Mouse (Mus musculus) E14TG2a.4 (cell line): ENCODE data around the gene Unc5b.

Source experiments
- H3K27me3 ChIP-seq: 2 replicates; pipeline ENCODE4 v1.6.1; 2014; ENCODE audit warnings: low read length, control low read depth; ENCODE audit not compliant: insufficient read depth
- H3K36me3 ChIP-seq: 2 replicates; pipeline ENCODE4 v1.6.1; 2014; ENCODE audit warnings: low read length, control low read depth; ENCODE audit not compliant: insufficient read depth
- H3K4me1 ChIP-seq: replicated peaks from 2 replicates; pipeline ENCODE4 v1.6.1; 2014; ENCODE audit warnings: low read depth, low read length, control low read depth
- H3K4me3 ChIP-seq: replicated peaks from 2 replicates; pipeline ENCODE4 v1.5.1; 2014; ENCODE audit warnings: mild to moderate bottlenecking, low read length
- H3K9me3 ChIP-seq: 2 replicates; pipeline ENCODE4 v1.6.1; 2014; ENCODE audit warnings: low read length, control low read depth
- CTCF ChIP-seq: conservative IDR thresholded peaks from 2 replicates; pipeline ENCODE4 v1.5.1; 2014; ENCODE audit warnings: low read length
- NANOG ChIP-seq: IDR thresholded peaks from 2 replicates; pipeline ENCODE4 v1.6.1; 2014; ENCODE audit warnings: borderline replicate concordance, low read length, mixed read lengths
- POU5F1 ChIP-seq: IDR thresholded peaks from 2 replicates; pipeline ENCODE4 v1.6.1; 2014; ENCODE audit warnings: low read length, borderline replicate concordance

Gene Unc5b

DNA sequence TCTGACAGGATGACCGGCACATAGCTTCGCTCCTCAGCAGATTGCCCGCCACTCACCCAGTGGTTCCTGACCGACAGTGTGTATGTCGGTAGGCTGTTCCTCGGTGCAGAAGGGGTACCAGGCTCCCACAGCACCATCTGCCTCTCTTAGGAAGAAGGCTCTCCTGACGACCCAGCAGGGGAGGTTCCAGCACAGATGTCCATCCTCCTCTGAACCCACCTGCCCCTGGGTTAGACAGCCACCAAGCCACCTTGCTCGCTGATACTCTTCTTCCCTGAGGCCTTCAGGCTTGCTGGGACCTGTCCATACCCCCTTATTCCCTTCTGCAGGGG is 25.2 kb downstream of the Unc5b start:
- peak overlapping the region; percentile 39 for H3K4me3 ChIP-seq
- H3K9me3 ChIP-seq: no peaks in the 10 kb centered on the region
- peaks cover 83% of the 10 kb centered on the region for H3K27me3 ChIP-seq
- TF ChIP-seq CTCF (no peak), POU5F1 (no peak), NANOG (no peak)
- H3K4me1 ChIP-seq: peaks cover 93% of the 10 kb centered on the region
- no peaks in the 10 kb centered on the region for H3K36me3 ChIP-seq

DNA sequence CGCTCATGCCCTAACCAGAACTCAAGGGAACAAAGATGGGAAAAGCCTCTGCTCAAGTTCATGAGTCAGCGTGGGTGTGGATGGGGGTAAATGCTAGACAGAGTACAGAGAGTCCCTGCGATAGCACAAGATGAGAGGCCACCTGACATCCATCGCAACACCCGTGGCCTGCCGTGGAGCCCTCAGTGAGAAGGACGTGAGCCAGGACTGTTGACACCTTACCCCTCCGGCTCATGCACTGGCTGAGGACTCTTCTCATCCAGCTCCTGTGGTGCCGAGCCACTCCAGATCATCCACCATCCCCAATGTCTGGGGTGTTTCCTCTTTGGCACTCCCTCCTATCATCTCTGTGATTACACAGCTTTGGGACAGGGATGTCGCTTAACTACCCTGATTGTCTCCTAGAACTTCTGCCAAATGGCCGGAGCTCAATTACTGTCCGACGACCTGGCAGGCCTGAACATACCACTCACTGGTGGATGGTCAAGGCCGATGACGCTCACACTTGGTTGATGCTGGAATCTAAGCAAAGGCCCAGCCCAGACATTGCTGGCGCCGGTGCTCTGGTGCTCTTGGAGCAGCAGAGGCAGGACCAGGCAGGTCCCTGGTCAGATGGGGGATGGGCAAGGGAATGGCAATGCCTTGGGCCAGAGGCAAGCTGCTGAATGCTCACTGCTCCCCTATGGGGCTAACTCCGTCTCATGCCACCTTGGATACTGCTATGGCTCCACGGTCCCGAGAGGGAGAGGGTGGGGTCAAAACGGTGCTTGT is 25.8 kb downstream of the Unc5b start:
- no peaks in the 10 kb centered on the region for H3K36me3 ChIP-seq
- TF ChIP-seq CTCF (no peak), NANOG (peak; percentile 46; the same call in 1 of the 2 replicates)
- H3K27me3 ChIP-seq: peaks cover 82% of the 10 kb centered on the region
- no peaks in the 10 kb centered on the region for H3K9me3 ChIP-seq
- H3K4me1 ChIP-seq: peaks cover 93% of the 10 kb centered on the region
- H3K4me3 ChIP-seq: peak overlapping the region; percentile 39

DNA sequence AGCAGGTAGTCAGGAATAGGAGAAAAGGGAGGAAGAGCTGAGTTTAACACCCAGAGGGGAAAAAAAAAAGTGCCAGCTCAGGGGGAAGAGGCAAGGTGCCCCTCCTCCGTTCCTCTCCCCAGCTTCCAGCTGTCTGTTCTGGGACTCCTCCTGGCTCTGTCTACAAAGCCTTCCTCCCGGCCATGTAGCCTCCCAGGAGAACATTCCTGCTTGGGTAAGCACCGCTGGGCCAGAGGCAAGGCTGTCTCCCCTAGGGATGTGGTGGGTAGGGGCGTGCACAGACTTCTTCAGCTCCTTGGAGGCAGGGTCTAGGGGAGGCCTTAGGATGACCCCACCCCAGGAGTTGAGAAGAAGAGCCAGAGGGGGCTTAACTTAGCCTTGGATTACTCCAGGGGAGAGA is 26.5 kb downstream of the Unc5b start:
- H3K9me3 ChIP-seq: no peaks in the 10 kb centered on the region
- H3K4me3 ChIP-seq: no peak overlapping the region
- H3K36me3 ChIP-seq: no peaks in the 10 kb centered on the region
- TF ChIP-seq NANOG (no peak), CTCF (no peak), POU5F1 (no peak)
- H3K4me1 ChIP-seq: peaks cover 93% of the 10 kb centered on the region
- peaks cover 81% of the 10 kb centered on the region for H3K27me3 ChIP-seq

DNA sequence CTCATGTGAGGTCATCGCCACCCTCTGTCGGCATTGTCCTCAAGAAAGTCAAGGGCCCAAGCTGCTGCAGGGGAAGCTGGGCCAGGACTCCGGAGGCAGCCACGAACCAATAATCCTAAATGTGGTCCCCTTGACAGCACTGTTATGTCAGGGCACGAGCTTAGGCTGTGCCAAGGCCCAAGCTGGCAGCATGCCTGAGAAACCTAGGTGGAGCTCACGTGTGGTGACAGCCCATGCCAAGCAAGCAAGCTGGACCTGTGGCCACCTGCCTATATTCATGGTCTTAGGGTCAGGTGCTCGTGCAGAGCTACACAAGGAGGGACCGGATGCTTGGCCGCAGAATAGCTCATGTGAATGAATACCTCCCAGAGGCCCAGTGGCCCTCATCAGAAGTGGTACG is 27.4 kb downstream of the Unc5b start:
- H3K4me1 ChIP-seq: peaks cover 93% of the 10 kb centered on the region
- no peaks in the 10 kb centered on the region for H3K36me3 ChIP-seq
- H3K9me3 ChIP-seq: no peaks in the 10 kb centered on the region
- TF ChIP-seq NANOG (no peak), POU5F1 (no peak), CTCF (no peak)
- H3K4me3 ChIP-seq: no peak overlapping the region
- H3K27me3 ChIP-seq: peaks cover 81% of the 10 kb centered on the region

DNA sequence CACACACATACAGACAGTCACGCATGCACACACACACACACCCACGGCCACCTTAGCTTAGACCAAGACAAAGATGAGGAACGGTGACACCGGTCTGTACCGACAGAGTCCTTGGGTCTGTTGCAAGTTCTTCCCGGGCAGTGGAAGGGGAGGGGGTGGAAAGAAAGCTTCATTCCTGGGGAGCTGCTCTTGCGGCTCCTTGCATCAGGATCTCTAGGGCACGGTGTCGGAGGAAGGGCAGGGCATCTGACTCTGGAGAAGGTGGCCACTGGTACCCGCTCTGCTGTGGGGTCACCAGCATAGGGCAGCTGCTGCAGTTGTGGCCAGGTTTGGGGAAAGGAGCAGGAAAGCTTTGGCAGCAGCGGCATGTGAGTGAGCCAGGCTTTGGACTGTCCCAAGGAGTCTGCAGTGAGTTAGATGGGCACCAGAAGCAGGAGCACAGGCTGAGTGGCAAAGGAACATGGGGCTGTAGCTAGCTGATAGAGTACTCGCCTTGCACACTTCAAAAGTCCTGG is 29.4 kb downstream of the Unc5b start:
- H3K4me3 ChIP-seq: peak overlapping the region; percentile 35; the same call in 1 of the 2 replicates
- no peak for TF ChIP-seq CTCF
- TF ChIP-seq POU5F1: no peak
- no peak for TF ChIP-seq NANOG
- H3K36me3 ChIP-seq: no peaks in the 10 kb centered on the region

DNA sequence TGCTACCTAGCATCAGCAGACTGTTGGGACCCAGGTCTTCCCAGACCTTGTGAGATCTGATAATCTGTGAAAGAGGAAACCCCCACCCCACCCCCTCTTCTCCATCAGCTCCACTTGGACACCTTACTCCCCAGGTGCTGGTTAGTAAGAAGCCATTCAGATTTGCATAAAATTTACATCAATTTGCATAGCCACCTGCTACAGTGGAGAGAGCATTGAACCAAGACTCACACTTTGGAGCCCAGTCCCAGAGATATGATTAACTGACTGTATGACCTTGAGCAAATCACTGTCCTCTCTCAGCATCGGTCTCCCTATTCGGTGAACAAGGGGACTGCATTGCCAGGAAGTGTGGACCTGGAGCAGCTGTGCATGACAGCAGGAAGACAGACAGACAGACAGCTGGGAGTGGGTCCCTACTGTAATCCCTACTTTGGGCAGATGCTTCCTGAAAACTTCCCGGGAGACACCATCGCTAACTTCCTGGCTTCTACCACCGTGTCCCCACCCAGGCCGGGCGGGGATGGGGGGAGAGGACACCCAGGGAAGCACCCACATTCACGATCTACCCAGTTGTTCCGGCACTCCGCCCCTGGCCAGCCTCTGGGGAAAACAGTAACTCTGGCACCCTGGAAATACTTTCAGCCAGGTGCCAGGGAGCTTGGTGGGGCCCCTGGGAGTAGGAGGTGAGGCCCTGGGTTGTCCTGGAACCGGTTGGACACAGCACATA is 30.0 kb downstream of the Unc5b start:
- TF ChIP-seq NANOG: no peak
- peak; percentile 12; the same call in 1 of the 2 replicates for TF ChIP-seq POU5F1
- Histone ChIP-seq H3K4me1 (peaks cover 87% of the 10 kb centered on the region), H3K27me3 (peaks cover 70% of the 10 kb centered on the region), H3K4me3 (peak overlapping the region; percentile 37), H3K36me3 (no peaks in the 10 kb centered on the region), H3K9me3 (no peaks in the 10 kb centered on the region)

More for the DNA sequence above, 29.4 kb downstream of the Unc5b start:
- Histone ChIP-seq H3K27me3 (peaks cover 73% of the 10 kb centered on the region), H3K9me3 (no peaks in the 10 kb centered on the region), H3K4me1 (peaks cover 90% of the 10 kb centered on the region)

DNA sequence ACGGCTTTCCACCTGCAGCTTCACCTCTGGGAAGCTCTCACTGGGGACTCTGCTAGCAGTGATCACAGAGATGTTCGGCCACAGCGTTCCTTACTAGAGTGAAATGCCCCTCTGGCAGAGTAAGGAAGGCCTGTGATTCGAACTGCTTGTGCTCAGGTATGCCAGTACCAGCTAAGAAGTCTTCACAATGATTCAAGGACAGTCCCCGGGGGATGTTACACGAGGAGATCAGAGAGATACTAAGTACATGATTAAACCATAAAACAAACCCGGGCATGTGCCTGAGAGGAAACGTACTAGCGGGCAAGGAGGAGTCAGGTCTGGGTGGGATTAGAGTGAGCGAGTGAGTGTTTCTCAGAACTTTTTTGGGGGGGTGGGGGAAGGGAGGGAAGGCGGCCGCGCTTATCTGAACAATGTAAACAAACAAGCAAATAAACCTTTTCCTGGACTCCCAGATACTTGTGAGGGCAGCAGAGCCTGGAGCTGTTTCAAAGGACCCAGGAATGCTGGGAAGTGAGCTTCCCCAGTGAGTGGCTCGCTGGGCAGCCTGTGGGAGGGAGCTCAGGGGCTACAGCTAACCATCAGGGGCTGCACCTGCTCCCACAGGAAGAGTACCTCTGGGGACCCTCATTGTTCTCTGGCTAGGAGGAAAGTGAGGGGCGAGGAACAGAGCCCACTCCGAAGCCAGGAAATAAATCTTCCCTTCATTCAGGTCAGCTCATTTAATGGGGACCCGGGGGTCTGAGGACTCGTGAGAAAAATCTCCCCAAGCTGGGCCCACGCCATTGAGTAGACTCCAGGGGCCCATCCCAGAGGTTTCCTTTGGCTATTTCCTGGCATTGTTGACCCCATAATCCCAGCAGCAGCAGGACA is 30.9 kb downstream of the Unc5b start:
- H3K4me1 ChIP-seq: peaks cover 86% of the 10 kb centered on the region
- peaks cover 72% of the 10 kb centered on the region for H3K27me3 ChIP-seq
- H3K36me3 ChIP-seq: no peaks in the 10 kb centered on the region
- peak overlapping the region; percentile 37 for H3K4me3 ChIP-seq
- no peak for TF ChIP-seq POU5F1
- TF ChIP-seq NANOG: no peak
- TF ChIP-seq CTCF: no peak
- H3K9me3 ChIP-seq: no peaks in the 10 kb centered on the region

DNA sequence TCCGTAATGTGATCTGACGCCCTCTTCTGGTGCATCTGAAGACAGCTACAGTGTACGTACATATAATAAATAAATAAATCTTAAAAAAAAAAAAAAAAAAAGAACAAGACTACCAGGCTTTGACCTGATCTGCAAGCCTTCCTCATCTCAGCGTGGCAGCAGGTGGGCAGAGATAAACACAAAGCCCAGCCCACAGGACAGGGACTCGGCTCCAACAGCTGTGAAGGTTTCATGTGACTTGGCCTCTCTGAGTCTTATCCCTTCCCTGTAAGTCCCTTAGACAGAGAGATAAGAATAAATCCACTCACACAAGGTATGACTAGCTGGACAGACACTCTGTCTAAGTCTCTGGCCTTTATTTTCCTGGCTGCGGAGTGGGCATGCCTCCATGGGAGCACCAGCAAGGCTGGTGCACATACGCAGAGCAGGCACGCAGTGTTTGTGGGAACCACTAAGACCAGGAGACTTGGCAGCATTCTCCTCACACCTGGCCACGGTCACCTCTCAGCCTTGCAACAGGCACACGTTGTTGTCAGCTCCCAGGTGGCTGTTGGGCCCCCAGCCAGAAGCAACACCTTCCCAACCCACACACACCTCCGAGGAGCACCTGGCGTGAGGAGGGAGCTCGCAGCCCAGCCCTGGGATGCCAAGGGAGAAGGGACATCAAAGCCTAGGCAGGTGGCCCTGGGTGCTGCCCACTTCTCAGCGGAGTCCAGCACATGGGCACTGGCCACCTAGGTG is 33.5 kb downstream of the Unc5b start:
- Histone ChIP-seq H3K4me1 (peaks cover 87% of the 10 kb centered on the region), H3K4me3 (peak overlapping the region; percentile 54)
- TF ChIP-seq NANOG (no peak), CTCF (no peak), POU5F1 (no peak)

More for the DNA sequence above, 33.5 kb downstream of the Unc5b start:
- Histone ChIP-seq H3K9me3 (no peaks in the 10 kb centered on the region), H3K36me3 (no peaks in the 10 kb centered on the region), H3K27me3 (peaks cover 62% of the 10 kb centered on the region)
